Mouse (Mus musculus) stomach, postnatal 0 days (tissue): Measurements from ENCODE around the gene Cdc42ep5.

Experiments used
- CTCF ChIP-seq: IDR thresholded peaks from 2 replicates; pipeline ENCODE4 v1.5.1; 2016; ENCODE audit warnings: antibody characterized with exemption, low read depth, mild to moderate bottlenecking, moderate library complexity
- EP300 ChIP-seq: optimal IDR thresholded peaks from 2 replicates; pipeline ENCODE3; 2016; ENCODE audit warnings: antibody characterized with exemption

- TF ChIP-seq CTCF (no peak), EP300 (no peak)
Observed at GRCm38 (mm10) chr7:4141648-4142325, 22.9 kb downstream of the Cdc42ep5 start.
